Mouse (Mus musculus): Measurements from ENCODE around the gene Nle1. TPM values are rescaled to one million over a fixed set of nuclear protein-coding genes. Genes with fewer than 3 reads are reported as not detected.
A peak's percentile ranks its signal among the peaks of the same experiment; 100 is the strongest.

Nle1 gene
- total and polyA plus RNA-seq, 2 experiments from 2014 or later: 28.7 to 30.1 TPM

DNA sequence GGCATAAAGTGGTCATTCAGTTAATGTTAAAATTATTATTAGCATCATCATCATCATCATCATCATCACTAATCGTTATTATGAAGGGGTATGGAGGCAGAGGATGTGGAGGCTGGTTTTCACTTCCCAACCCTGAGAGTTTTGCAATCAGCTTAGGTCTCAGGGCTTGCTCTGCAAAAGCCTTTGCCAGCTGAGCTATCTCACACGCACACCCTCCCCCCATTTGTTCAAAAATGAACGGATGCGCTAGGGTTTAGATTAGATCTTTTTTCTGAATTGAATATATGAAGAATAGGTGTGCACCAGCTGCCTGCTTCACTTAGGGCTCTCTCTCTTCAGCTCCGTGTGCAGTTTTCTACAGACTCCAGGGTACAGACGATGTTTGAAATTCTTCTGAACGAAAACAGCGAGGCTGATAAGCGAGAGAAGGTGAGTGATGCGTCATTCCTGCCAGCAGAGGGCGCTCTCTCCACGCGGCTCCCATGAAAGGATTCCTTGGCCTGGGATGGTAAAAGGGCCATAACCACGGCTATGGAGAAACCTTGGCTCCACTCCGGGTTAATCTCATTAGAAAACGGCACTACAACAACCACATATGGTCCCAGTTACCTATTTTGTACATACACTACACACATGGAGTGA lies 6.6 kb upstream of the Nle1 start:
- H3K9me3 ChIP-seq (ENCODE audit: low read length): no peaks in the 10 kb centered on the region
- WGBS: 8% methylated on average over 16 of the region's 16 CpGs
- H3K9ac ChIP-seq (replicated peaks; ENCODE audit: low read length, poor library complexity, severe bottlenecking): no peak overlapping the region
- 0 out of 2 replicates have a peak, but pooled peaks have one; percentile 52 for ATAC-seq (ENCODE audit: low FRiP score)
- no peaks in the 10 kb centered on the region for H3K36me3 ChIP-seq (ENCODE audit: insufficient read depth, low read length)
- H3K27me3 ChIP-seq (ENCODE audit: insufficient read depth, low read length): 0 out of 2 replicates have a peak, but pooled peaks cover 5% of the 10 kb centered on the region
- no peak overlapping the region for H3K4me3 ChIP-seq (ENCODE audit: low read depth, low read length)
- H3K4me2 ChIP-seq (ENCODE audit: low read depth, low read length, poor library complexity, severe bottlenecking): peak overlapping the region; percentile 36
- H3K27ac ChIP-seq (ENCODE audit: low read depth, low read length): no peak overlapping the region
- DNase-seq (ENCODE audit: low spot score): peak; percentile 81
- peak; percentile 100 for TF ChIP-seq CTCF (IDR thresholded peaks at IDR 0.05)
- H3K4me1 ChIP-seq (ENCODE audit: insufficient read depth, low read length): no peaks in the 10 kb centered on the region

DNA sequence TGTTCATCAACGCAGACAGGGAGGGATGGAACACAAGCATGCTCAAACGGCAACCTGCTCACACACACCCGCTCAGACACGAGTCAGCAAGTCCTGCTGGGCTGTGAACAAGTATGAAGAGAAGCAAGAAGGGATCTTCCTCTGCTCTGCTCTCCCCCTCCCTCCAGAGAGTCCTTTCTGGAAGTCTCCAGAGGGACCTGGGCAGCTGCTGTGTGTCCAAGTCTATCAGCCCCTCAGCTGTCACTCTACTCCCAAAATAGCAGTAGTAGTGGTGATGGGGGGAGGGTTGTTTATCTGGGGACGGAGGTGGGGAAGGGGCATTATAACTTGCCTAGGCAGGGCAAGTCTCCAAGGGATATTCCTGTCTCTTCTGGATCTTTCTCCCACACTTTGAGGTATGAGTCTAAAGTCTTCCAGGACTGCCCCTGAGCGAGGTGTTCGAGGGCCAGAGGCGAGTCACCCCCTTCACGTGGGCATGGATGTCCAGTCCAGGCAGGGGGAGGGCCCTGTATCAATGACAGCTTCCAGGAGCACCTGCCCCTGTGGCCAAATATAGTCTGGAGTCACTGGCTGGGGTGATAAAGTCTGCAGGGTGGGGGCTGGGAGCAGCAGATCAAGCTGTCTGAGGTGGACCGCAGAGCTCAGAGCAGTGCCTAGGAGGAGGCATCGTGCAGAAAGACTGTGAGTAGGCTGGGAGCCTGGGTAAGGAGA lies 2.6 kb upstream of the Nle1 start:
- H3K9me3 ChIP-seq (ENCODE audit: low read length): no peaks in the 10 kb centered on the region
- WGBS: 80% methylated on average over 11 of the region's 11 CpGs

GRCm38 (mm10) chr11:82910250-82910649 lies 2.0 kb upstream of the Nle1 start, which contains the start of gene Unc45b:
Unc45b (plus strand) TSS chr11:82910550.
- no peak for TF ChIP-seq CTCF (IDR thresholded peaks at IDR 0.05)
- 0 out of 2 replicates have a peak, but pooled peaks cover 5% of the 10 kb centered on the region for H3K27me3 ChIP-seq (ENCODE audit: insufficient read depth, low read length)
- no peaks in the 10 kb centered on the region for H3K9me3 ChIP-seq (ENCODE audit: low read length)
- no peak within 1 kb of the TSS for H3K4me3 ChIP-seq (ENCODE audit: low read depth, low read length)
- 89% methylated on average over 4 of the region's 4 CpGs for WGBS
- no peak within 1 kb of the TSS for H3K4me2 ChIP-seq (ENCODE audit: low read depth, low read length, poor library complexity, severe bottlenecking)
- no peak within 1 kb of the TSS for H3K27ac ChIP-seq (ENCODE audit: low read depth, low read length)
- 0 out of 2 replicates have a peak, but pooled peaks cover 6% of the 10 kb centered on the region for H3K4me1 ChIP-seq (ENCODE audit: insufficient read depth, low read length)
- ATAC-seq (ENCODE audit: low FRiP score) (no peak), DNase-seq (ENCODE audit: low spot score) (no peak)
- no peak within 1 kb of the TSS for H3K9ac ChIP-seq (replicated peaks; ENCODE audit: low read length, poor library complexity, severe bottlenecking)
- H3K36me3 ChIP-seq (ENCODE audit: insufficient read depth, low read length): peaks cover 9% of the 10 kb centered on the region

More for the DNA sequence above, 2.6 kb upstream of the Nle1 start:
- no peak overlapping the region for H3K4me3 ChIP-seq (ENCODE audit: low read depth, low read length)
- 0 out of 2 replicates have a peak, but pooled peaks cover 5% of the 10 kb centered on the region for H3K27me3 ChIP-seq (ENCODE audit: insufficient read depth, low read length)
- no peak for TF ChIP-seq CTCF (IDR thresholded peaks at IDR 0.05)
- ATAC-seq (ENCODE audit: low FRiP score): no peak
- H3K9ac ChIP-seq (replicated peaks; ENCODE audit: low read length, poor library complexity, severe bottlenecking): no peak overlapping the region
- no peak overlapping the region for H3K27ac ChIP-seq (ENCODE audit: low read depth, low read length)
- 0 out of 2 replicates have a peak, but pooled peaks cover 6% of the 10 kb centered on the region for H3K4me1 ChIP-seq (ENCODE audit: insufficient read depth, low read length)
- peaks cover 5% of the 10 kb centered on the region for H3K36me3 ChIP-seq (ENCODE audit: insufficient read depth, low read length)
- H3K4me2 ChIP-seq (ENCODE audit: low read depth, low read length, poor library complexity, severe bottlenecking): no peak overlapping the region
- no peak for DNase-seq (ENCODE audit: low spot score)

- Histone ChIP-seq H3K27ac (ENCODE audit: low read depth, low read length) (no peak overlapping the region), H3K4me1 (ENCODE audit: insufficient read depth, low read length) (0 out of 2 replicates have a peak, but pooled peaks cover 6% of the 10 kb centered on the region), H3K27me3 (ENCODE audit: insufficient read depth, low read length) (0 out of 2 replicates have a peak, but pooled peaks cover 5% of the 10 kb centered on the region), H3K9me3 (ENCODE audit: low read length) (no peaks in the 10 kb centered on the region), H3K9ac (replicated peaks; ENCODE audit: low read length, poor library complexity, severe bottlenecking) (0 out of 2 replicates have a peak overlapping the region, but pooled peaks have one; percentile 64), H3K4me3 (ENCODE audit: low read depth, low read length) (peak overlapping the region; percentile 80; the same call in 1 of the 2 replicates), H3K4me2 (ENCODE audit: low read depth, low read length, poor library complexity, severe bottlenecking) (peak overlapping the region; percentile 78; the same call in 1 of the 2 replicates), H3K36me3 (ENCODE audit: insufficient read depth, low read length) (peaks cover 25% of the 10 kb centered on the region)
- WGBS: 77% methylated on average over 4 of the region's 10 CpGs
- ATAC-seq (ENCODE audit: low FRiP score): no peak
- no peak for DNase-seq (ENCODE audit: low spot score)
- no peak for TF ChIP-seq CTCF (IDR thresholded peaks at IDR 0.05)
Measured at GRCm38 (mm10) chr11:82908608-82908989, 388 bp upstream of the Nle1 start.

GRCm38 (mm10) chr11:82905816-82906215 lies 2.4 kb downstream of the Nle1 start:
- 88% methylated on average over 5 of the region's 5 CpGs for WGBS
- H3K27me3 ChIP-seq (ENCODE audit: insufficient read depth, low read length): no peaks in the 10 kb centered on the region
- TF ChIP-seq CTCF (IDR thresholded peaks at IDR 0.05): no peak
- H3K9me3 ChIP-seq (ENCODE audit: low read length): no peaks in the 10 kb centered on the region
- H3K27ac ChIP-seq (ENCODE audit: low read depth, low read length): no peak overlapping the region
- peaks cover 45% of the 10 kb centered on the region for H3K36me3 ChIP-seq (ENCODE audit: insufficient read depth, low read length)
- 0 out of 2 replicates have a peak, but pooled peaks cover 6% of the 10 kb centered on the region for H3K4me1 ChIP-seq (ENCODE audit: insufficient read depth, low read length)
- ATAC-seq (ENCODE audit: low FRiP score): no peak
- no peak overlapping the region for H3K9ac ChIP-seq (replicated peaks; ENCODE audit: low read length, poor library complexity, severe bottlenecking)
- no peak overlapping the region for H3K4me2 ChIP-seq (ENCODE audit: low read depth, low read length, poor library complexity, severe bottlenecking)
- no peak overlapping the region for H3K4me3 ChIP-seq (ENCODE audit: low read depth, low read length)
- DNase-seq (ENCODE audit: low spot score): no peak

DNA sequence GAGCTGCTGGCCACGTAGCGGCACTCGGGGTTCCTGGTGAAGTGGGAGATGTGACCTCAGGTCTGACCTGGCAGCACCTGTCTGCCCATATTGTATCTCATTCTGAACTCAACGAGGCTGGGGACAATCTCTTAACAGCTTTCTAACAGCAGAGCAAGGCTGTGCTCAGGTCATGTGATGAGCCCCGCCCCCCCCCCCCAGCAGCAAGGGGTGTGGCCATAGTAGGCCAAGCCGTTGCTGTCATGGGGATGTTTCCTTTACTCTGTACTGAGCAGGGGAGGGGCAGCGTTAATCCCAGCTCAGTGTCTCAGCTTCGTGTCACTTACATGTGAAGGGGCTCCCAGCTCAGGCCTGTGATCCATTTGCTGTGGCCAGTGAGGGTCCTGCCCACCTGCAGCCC lies 3.3 kb downstream of the Nle1 start:
- WGBS: 75% methylated on average over 7 of the region's 8 CpGs
- Histone ChIP-seq H3K27ac (ENCODE audit: low read depth, low read length) (no peak overlapping the region), H3K4me3 (ENCODE audit: low read depth, low read length) (no peak overlapping the region), H3K4me2 (ENCODE audit: low read depth, low read length, poor library complexity, severe bottlenecking) (no peak overlapping the region), H3K36me3 (ENCODE audit: insufficient read depth, low read length) (peaks cover 53% of the 10 kb centered on the region), H3K27me3 (ENCODE audit: insufficient read depth, low read length) (no peaks in the 10 kb centered on the region), H3K9me3 (ENCODE audit: low read length) (no peaks in the 10 kb centered on the region), H3K9ac (replicated peaks; ENCODE audit: low read length, poor library complexity, severe bottlenecking) (no peak overlapping the region), H3K4me1 (ENCODE audit: insufficient read depth, low read length) (0 out of 2 replicates have a peak, but pooled peaks cover 6% of the 10 kb centered on the region)
- no peak for TF ChIP-seq CTCF (IDR thresholded peaks at IDR 0.05)
- no peak for ATAC-seq (ENCODE audit: low FRiP score)
- DNase-seq (ENCODE audit: low spot score): no peak
